Mouse (Mus musculus): ENCODE data around the gene Zbtb14. TPM values are rescaled to one million over a fixed set of nuclear protein-coding genes. Genes with fewer than 3 reads are reported as not detected.
A peak's percentile ranks its signal among the peaks of the same experiment; 100 is the strongest.

The Zbtb14 gene
- polyA plus RNA-seq (2014; fragmentation: Nextera tagmentation; extraction: Ambion mirVana), result 15.2 and 19.2 TPM in 2 replicates

DNA sequence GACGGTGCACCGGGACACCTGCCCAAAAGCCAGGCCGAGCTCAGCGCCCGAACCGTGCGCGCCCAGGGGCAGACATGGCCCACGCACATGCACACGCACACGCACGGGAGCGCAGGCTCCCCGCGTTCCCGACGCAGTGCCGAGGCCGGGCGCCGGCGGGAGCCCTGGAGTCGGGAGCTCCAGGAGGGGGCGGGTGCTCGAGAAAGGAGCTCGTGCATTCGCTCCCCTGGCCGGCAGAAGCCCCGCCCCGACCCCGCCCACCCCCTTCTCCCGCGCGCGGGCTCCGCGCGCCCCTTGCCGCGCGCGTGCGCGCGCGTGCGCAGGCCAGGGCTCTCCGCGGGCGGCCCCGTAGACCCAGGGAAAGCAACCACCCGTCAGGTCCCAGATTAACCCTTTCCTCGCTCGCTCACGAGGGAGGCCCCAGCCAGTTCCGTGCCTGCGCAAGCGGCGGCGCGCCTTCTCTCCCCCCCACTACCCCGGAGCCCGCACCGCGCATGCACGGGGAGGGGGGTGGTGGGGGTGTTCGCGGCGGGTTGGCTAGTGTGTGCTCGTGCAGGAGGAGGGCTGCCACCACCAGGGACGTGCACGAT, at the start of gene Zbtb14:
Gene Zbtb14 (plus strand): TSS at position 540 of the 590 bp plus-strand sequence.
- WGBS, result 0% methylated on average over 18 of the region's 72 CpGs
- ATAC-seq (ENCODE audit: low read depth) (peak; percentile 93), DNase-seq (ENCODE audit: low spot score) (peak; percentile 98)
- Histone ChIP-seq H3K27me3 (replicated peaks; ENCODE audit: control insufficient read depth, insufficient read depth, low read length) (no peaks in the 10 kb centered on the region), H3K4me2 (ENCODE audit: low read depth, low read length) (peak within 1 kb of the TSS; percentile 76), H3K36me3 (ENCODE audit: control insufficient read depth, insufficient read depth, low read length) (peaks cover 14% of the 10 kb centered on the region), H3K9me3 (ENCODE audit: control insufficient read depth, low read length) (no peaks in the 10 kb centered on the region), H3K27ac (replicated peaks; ENCODE audit: low read depth, low read length) (peak within 1 kb of the TSS; percentile 99), H3K4me3 (ENCODE audit: low read depth, low read length) (peak within 1 kb of the TSS; percentile 83), H3K9ac (ENCODE audit: low read depth, low read length) (peak within 1 kb of the TSS; percentile 96), H3K4me1 (ENCODE audit: control insufficient read depth, insufficient read depth, low read length) (peaks cover 8% of the 10 kb centered on the region; the same call in 1 of the 2 replicates)

DNA sequence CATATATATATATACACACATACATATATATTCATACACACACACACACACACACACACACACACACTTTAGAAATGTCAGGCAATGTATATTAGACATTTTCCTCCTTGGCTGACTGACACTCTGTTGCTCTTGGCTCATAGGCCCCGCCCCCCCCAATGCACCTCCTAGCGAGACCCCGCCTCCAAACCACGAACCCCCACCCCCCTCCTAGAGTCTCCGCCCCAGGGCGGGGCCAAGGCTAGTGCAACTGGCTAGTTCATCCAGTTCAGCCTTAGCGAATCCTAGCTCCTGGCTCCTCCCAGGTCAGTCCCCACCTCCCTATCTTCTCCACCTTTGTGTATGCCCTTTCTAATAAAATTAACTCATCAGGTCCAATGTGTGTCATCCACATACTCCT, 36.8 kb upstream of the Zbtb14 start:
- ATAC-seq (ENCODE audit: low read depth), result no peak

DNA sequence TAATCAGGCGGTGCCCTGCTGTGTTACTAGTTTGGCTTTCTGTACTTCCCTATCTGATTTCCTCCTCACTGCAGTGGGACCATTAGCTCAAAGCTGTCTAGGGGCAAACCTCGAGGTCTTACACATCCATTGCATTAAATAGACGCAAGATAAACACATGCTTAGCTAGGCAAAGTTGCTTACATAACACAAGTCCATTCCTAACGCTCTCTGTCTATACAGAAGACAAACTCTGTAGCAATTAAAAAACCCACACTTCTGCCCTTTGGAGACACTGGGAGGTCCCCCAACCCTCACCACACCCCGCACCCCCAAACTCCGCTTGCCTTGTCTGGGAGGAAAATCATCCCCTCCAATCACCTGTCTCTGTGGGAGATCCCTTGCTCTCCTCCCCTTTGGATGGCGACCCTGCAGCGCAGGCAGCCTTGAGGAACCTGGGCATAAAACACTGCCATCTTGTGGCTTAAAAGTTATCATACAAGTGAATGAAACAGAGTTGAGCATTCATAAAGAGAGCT, 33.8 kb upstream of the Zbtb14 start:
- H3K9me3 ChIP-seq (ENCODE audit: control insufficient read depth, low read length), result no peaks in the 10 kb centered on the region
- no peaks in the 10 kb centered on the region for H3K27me3 ChIP-seq (replicated peaks; ENCODE audit: control insufficient read depth, insufficient read depth, low read length)
- 22% methylated on average over 8 of the region's 8 CpGs for WGBS
- no peak overlapping the region for H3K27ac ChIP-seq (replicated peaks; ENCODE audit: low read depth, low read length)
- H3K4me2 ChIP-seq (ENCODE audit: low read depth, low read length), result no peak overlapping the region
- no peaks in the 10 kb centered on the region for H3K4me1 ChIP-seq (ENCODE audit: control insufficient read depth, insufficient read depth, low read length)
- H3K9ac ChIP-seq (ENCODE audit: low read depth, low read length), result no peak overlapping the region
- H3K36me3 ChIP-seq (ENCODE audit: control insufficient read depth, insufficient read depth, low read length), result no peaks in the 10 kb centered on the region
- peak; percentile 81 for DNase-seq (ENCODE audit: low spot score)
- peak; percentile 65 for ATAC-seq (ENCODE audit: low read depth)
- no peak overlapping the region for H3K4me3 ChIP-seq (ENCODE audit: low read depth, low read length)

More for the DNA sequence above, 36.8 kb upstream of the Zbtb14 start:
- Histone ChIP-seq H3K9ac (ENCODE audit: low read depth, low read length) (no peak overlapping the region), H3K27ac (replicated peaks; ENCODE audit: low read depth, low read length) (no peak overlapping the region), H3K9me3 (ENCODE audit: control insufficient read depth, low read length) (no peaks in the 10 kb centered on the region), H3K4me1 (ENCODE audit: control insufficient read depth, insufficient read depth, low read length) (no peaks in the 10 kb centered on the region), H3K36me3 (ENCODE audit: control insufficient read depth, insufficient read depth, low read length) (no peaks in the 10 kb centered on the region), H3K4me3 (ENCODE audit: low read depth, low read length) (no peak overlapping the region), H3K27me3 (replicated peaks; ENCODE audit: control insufficient read depth, insufficient read depth, low read length) (no peaks in the 10 kb centered on the region), H3K4me2 (ENCODE audit: low read depth, low read length) (no peak overlapping the region)
- WGBS, result 76% methylated on average over 7 of the region's 7 CpGs
- no peak for DNase-seq (ENCODE audit: low spot score)

DNA sequence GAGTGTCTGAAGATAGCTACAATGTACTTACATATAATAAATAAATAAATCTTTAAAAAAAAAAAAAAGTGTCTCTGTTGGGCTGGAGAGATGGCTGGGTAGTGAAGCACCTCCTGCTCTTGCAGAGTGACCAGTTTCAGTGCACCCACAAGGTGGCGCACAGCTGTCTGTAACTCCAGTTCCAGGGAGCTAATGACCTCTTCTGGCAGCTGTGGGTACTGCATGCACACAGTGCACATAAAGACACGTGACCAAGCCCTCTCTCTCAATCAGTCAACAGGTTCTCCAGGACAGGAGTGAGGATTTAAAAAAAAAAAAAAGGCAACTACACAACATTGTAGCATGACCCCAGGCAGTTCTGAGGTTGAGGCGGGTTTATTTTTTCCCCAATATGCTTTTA, 17.8 kb upstream of the Zbtb14 start:
- Histone ChIP-seq H3K36me3 (ENCODE audit: control insufficient read depth, insufficient read depth, low read length) (no peaks in the 10 kb centered on the region), H3K4me3 (ENCODE audit: low read depth, low read length) (no peak overlapping the region), H3K9ac (ENCODE audit: low read depth, low read length) (no peak overlapping the region), H3K27me3 (replicated peaks; ENCODE audit: control insufficient read depth, insufficient read depth, low read length) (no peaks in the 10 kb centered on the region), H3K4me2 (ENCODE audit: low read depth, low read length) (no peak overlapping the region), H3K9me3 (ENCODE audit: control insufficient read depth, low read length) (0 out of 2 replicates have a peak, but pooled peaks cover 3% of the 10 kb centered on the region), H3K4me1 (ENCODE audit: control insufficient read depth, insufficient read depth, low read length) (no peaks in the 10 kb centered on the region), H3K27ac (replicated peaks; ENCODE audit: low read depth, low read length) (no peak overlapping the region)
- DNase-seq (ENCODE audit: low spot score) (no peak), ATAC-seq (ENCODE audit: low read depth) (no peak)
- WGBS, result 80% methylated on average over 3 of the region's 3 CpGs

DNA sequence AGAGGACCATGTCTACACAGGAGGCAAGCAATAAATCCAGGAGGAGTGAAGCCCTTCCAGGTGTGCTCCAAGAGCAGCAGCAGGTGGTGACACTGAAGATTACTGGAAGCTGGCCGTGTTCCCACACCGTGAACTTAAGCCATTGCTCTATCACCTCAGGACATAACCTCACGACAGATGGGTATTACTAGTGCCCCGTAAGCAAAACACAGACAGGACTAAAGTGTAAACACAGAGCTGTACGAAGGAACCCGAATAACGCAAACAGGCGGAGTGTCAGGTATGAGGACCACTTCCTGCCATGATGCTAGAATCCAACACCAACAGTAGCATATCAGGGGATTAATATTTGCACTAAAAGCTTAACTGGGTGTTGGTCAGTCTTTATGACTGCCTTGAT, 2.0 kb upstream of the Zbtb14 start:
- no peaks in the 10 kb centered on the region for H3K27me3 ChIP-seq (replicated peaks; ENCODE audit: control insufficient read depth, insufficient read depth, low read length)
- H3K4me3 ChIP-seq (ENCODE audit: low read depth, low read length), result no peak overlapping the region
- no peak overlapping the region for H3K4me2 ChIP-seq (ENCODE audit: low read depth, low read length)
- H3K9ac ChIP-seq (ENCODE audit: low read depth, low read length), result no peak overlapping the region
- peaks cover 8% of the 10 kb centered on the region; the same call in 1 of the 2 replicates for H3K4me1 ChIP-seq (ENCODE audit: control insufficient read depth, insufficient read depth, low read length)
- no peaks in the 10 kb centered on the region for H3K36me3 ChIP-seq (ENCODE audit: control insufficient read depth, insufficient read depth, low read length)
- ATAC-seq (ENCODE audit: low read depth), result no peak
- DNase-seq (ENCODE audit: low spot score), result no peak
- 89% methylated on average over 8 of the region's 8 CpGs for WGBS
- H3K27ac ChIP-seq (replicated peaks; ENCODE audit: low read depth, low read length), result no peak overlapping the region
- no peaks in the 10 kb centered on the region for H3K9me3 ChIP-seq (ENCODE audit: control insufficient read depth, low read length)

DNA sequence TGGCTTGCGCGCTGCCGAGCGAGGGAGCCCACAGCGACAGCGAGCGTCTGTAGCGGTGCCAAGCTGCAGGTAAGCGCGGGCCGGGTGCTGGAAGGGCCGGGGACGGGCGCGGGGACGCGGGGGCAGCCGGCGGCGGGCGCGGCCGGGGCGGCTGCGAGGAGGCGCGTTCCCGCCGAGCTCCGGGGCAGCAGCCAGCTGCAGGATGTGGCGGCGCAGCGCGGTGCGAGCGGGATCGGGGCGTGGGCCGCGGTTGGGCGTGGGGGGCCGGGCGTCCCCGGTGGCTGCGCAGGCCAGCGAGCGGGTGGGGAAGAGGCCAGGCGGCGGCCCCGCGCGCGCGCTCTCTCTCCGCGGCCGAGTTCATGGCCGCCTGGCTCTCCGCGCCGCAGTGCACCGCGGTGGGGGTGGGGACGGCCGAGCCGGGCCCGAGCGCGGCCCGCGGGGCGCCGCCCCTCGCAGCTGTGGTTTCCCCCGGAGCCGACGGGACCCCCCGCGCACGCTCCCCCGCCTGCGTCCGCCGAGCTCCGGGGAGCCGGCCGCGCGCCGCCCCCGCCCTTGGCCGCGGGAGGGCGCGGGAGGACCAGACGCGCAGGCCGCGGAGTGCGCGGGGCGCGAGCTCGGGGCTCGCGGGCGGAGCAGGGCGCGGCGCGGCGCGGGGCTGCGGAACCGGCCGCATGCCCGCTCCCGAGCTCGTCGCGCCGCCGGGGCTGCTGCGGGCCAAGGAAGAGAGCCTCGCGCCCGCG, 521 bp downstream of the Zbtb14 start:
- 0% methylated on average over 6 of the region's 128 CpGs for WGBS
- peaks cover 21% of the 10 kb centered on the region for H3K36me3 ChIP-seq (ENCODE audit: control insufficient read depth, insufficient read depth, low read length)
- H3K9me3 ChIP-seq (ENCODE audit: control insufficient read depth, low read length), result no peaks in the 10 kb centered on the region
- DNase-seq (ENCODE audit: low spot score) (peak; percentile 89), ATAC-seq (ENCODE audit: low read depth) (peak; percentile 72)
- peak overlapping the region; percentile 99 for H3K27ac ChIP-seq (replicated peaks; ENCODE audit: low read depth, low read length)
- H3K4me2 ChIP-seq (ENCODE audit: low read depth, low read length), result peak overlapping the region; percentile 76
- peak overlapping the region; percentile 96 for H3K9ac ChIP-seq (ENCODE audit: low read depth, low read length)
- H3K4me3 ChIP-seq (ENCODE audit: low read depth, low read length), result peak overlapping the region; percentile 83
- H3K27me3 ChIP-seq (replicated peaks; ENCODE audit: control insufficient read depth, insufficient read depth, low read length), result no peaks in the 10 kb centered on the region
- H3K4me1 ChIP-seq (ENCODE audit: control insufficient read depth, insufficient read depth, low read length), result peaks cover 8% of the 10 kb centered on the region; the same call in 1 of the 2 replicates

DNA sequence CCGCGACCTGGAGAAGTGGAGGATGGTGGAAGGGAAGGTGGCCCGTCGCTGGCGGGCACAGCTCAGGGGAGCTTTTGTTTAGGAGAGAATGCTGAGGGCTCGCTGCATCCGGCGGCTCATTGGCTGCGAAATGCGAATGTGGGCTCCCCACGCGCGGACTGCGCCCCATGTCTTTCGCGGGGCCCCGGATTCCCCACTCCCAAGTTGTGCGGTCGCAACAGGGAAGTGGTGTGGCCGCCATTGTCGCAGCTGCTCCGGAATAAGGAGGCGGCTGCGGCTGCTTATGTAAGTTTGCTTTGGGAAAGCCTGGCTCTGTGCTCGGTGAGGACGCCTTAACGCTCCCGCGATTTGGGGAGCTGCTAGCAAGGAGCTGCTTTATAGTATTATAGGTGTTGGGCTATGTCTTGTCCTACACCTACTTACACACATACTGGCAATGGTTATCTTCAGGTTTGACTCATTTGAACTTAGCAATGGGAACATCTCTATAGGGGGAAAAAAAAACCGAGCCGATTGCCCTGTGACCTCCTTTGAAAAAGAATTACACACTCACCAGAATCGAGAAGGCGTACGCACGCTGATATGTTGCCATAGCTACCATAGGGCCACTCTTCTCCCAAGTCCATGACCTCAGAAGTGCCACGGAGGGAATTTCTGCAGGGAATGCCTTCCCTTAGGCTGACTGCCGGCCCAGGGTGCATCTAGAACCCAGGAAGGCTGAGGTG, 1.3 kb downstream of the Zbtb14 start:
- peak overlapping the region; percentile 99 for H3K27ac ChIP-seq (replicated peaks; ENCODE audit: low read depth, low read length)
- under 1% methylated on average over 24 of the region's 37 CpGs for WGBS
- ATAC-seq (ENCODE audit: low read depth) (no peak), DNase-seq (ENCODE audit: low spot score) (peak; percentile 74)
- H3K4me2 ChIP-seq (ENCODE audit: low read depth, low read length), result peak overlapping the region; percentile 76
- peak overlapping the region; percentile 96 for H3K9ac ChIP-seq (ENCODE audit: low read depth, low read length)
- peaks cover 8% of the 10 kb centered on the region; the same call in 1 of the 2 replicates for H3K4me1 ChIP-seq (ENCODE audit: control insufficient read depth, insufficient read depth, low read length)
- H3K27me3 ChIP-seq (replicated peaks; ENCODE audit: control insufficient read depth, insufficient read depth, low read length), result no peaks in the 10 kb centered on the region
- no peaks in the 10 kb centered on the region for H3K9me3 ChIP-seq (ENCODE audit: control insufficient read depth, low read length)
- H3K4me3 ChIP-seq (ENCODE audit: low read depth, low read length), result peak overlapping the region; percentile 83
- H3K36me3 ChIP-seq (ENCODE audit: control insufficient read depth, insufficient read depth, low read length), result peaks cover 22% of the 10 kb centered on the region

Measured in embryonic facial prominence, embryonic 14.5 days (tissue).